Mouse (Mus musculus) heart, embryonic 11.5 days (tissue): ENCODE measurements around the gene 1600002K03Rik. TPM values are rescaled to one million over a fixed set of nuclear protein-coding genes. Genes with fewer than 3 reads are reported as not detected.
A peak's percentile ranks its signal among the peaks of the same experiment; 100 is the strongest.

Experiments
- ATAC-seq: fragments of 200-750 bp; cut with Nextera tagmentation; replicated peaks from 2 replicates; pipeline ENCODE4 v1.8.0; 2017; ENCODE audit warnings: moderate library complexity; ENCODE audit not compliant: insufficient number of reproducible peaks, low FRiP score, low TSS enrichment
- H3K27ac ChIP-seq: fragments of 300-500 bp; sonication (generic); 2 replicates; pipeline ENCODE4 v1.5.1; 2014; ENCODE audit warnings: mild to moderate bottlenecking, low read depth, low read length
- H3K27me3 ChIP-seq: fragments of 300-500 bp; sonication (generic); 2 replicates; pipeline ENCODE4 v1.6.1; 2014; ENCODE audit warnings: mild to moderate bottlenecking, low read length, mixed read lengths; ENCODE audit not compliant: control insufficient read depth, insufficient read depth
- H3K36me3 ChIP-seq: fragments of 300-500 bp; sonication (generic); 2 replicates; pipeline ENCODE4 v1.6.1; 2014; ENCODE audit warnings: mild to moderate bottlenecking, low read length, moderate library complexity, mixed read lengths; ENCODE audit not compliant: control insufficient read depth, insufficient read depth
- H3K4me1 ChIP-seq: fragments of 300-500 bp; sonication (generic); 2 replicates; pipeline ENCODE4 v1.6.1; 2014; ENCODE audit warnings: low read length; ENCODE audit not compliant: control insufficient read depth, insufficient read depth
- H3K4me2 ChIP-seq: fragments of 300-500 bp; sonication (generic); 2 replicates; pipeline ENCODE4 v1.6.1; 2014; ENCODE audit warnings: mild to moderate bottlenecking, moderate library complexity
- H3K4me3 ChIP-seq: fragments of 300-500 bp; sonication (generic); 2 replicates; pipeline ENCODE4 v1.5.1; 2014; ENCODE audit warnings: low read depth, low read length
- H3K9ac ChIP-seq: fragments of 300-500 bp; sonication (generic); 2 replicates; pipeline ENCODE4 v1.6.1; 2014; ENCODE audit warnings: mild to moderate bottlenecking, low read depth, low read length, moderate library complexity
- H3K9me3 ChIP-seq: fragments of 300-500 bp; sonication (generic); replicated peaks from 2 replicates; pipeline ENCODE4 v1.6.1; 2016; ENCODE audit warnings: low read length; ENCODE audit not compliant: control insufficient read depth
- WGBS: fragments of 180-500 bp; shearing (Covaris S2); extraction: QIAGEN DNeasy Blood & Tissue Kit; methylation state at CpG from one replicate; pipeline ENCODE4 v1.1.7; 2014; ENCODE audit not compliant: insufficient replicate concordance; 5-methylcytosine and 5-hydroxymethylcytosine counted together
- polyA plus RNA-seq: library from polyadenylated mRNA; unstranded; fragments of >200 nt; fragmentation: Nextera tagmentation; extraction: Ambion mirVana; gene quantifications from 2 replicates; pipeline ENCODE4 v1.2.1, GENCODE M21; 2014

Gene 1600002K03Rik
- polyA plus RNA-seq, 1 experiment from 2014 or later, result 12.4 TPM

GRCm38 (mm10) chr10:80180288-80180687, 7.5 kb downstream of the 1600002K03Rik start:
- ATAC-seq, result no peak
- peak overlapping the region; percentile 71 for H3K4me3 ChIP-seq
- no peaks in the 10 kb centered on the region for H3K27me3 ChIP-seq
- H3K27ac ChIP-seq, result no peak overlapping the region
- H3K36me3 ChIP-seq, result no peaks in the 10 kb centered on the region
- peaks cover 16% of the 10 kb centered on the region for H3K4me1 ChIP-seq
- whole genome bisulfite sequencing, result 47% methylated on average over 6 of the region's 6 CpGs
- H3K9me3 ChIP-seq, result no peaks in the 10 kb centered on the region
- peak overlapping the region; percentile 85 for H3K9ac ChIP-seq
- H3K4me2 ChIP-seq, result peak overlapping the region; percentile 78

DNA sequence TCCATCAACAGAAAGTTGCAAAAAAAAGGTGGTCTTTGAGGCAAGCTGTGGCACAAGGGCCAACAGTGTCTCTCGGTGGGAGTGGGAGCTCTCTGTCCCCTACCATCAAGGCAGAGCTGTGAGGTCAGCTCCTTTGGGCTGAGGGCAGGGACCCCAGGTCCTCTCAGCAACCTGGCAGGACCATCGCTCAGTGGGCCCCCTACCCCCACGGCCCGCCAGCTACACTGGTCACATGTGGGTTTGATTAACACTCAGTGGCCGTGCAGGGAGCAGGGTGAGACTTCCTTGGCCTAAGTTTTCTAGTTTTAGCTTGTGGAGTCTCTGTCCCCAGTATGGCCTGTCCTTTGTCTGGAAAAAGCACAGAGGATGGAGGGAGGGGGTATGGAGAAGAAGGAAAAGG, 8.1 kb downstream of the 1600002K03Rik start:
- Histone ChIP-seq H3K9ac (peak overlapping the region; percentile 85), H3K27me3 (peaks cover 4% of the 10 kb centered on the region; the same call in 1 of the 2 replicates), H3K9me3 (no peaks in the 10 kb centered on the region), H3K4me1 (peaks cover 16% of the 10 kb centered on the region), H3K27ac (no peak overlapping the region), H3K36me3 (no peaks in the 10 kb centered on the region), H3K4me2 (peak overlapping the region; percentile 78), H3K4me3 (peak overlapping the region; percentile 71)
- whole genome bisulfite sequencing, result 54% methylated on average over 5 of the region's 5 CpGs
- ATAC-seq, result no peak

DNA sequence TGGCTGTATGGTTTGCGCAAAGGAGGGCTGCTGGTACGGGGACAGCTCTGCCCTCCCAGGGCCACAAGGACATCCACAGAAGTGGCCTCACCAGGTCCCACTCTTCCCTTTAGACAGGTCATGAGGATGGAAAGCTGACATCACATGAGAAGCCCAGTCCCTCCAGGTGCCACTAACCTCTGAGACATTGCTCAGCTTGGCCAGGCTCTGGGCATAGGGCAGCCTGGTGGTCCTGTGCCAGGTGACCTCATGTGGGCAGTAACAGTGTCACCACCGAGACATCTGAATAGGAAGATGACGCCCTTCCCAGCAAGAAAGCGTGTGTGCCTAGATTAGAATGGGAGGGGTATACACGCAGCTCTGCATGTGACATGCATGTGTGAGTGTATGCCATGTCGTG, 9.8 kb downstream of the 1600002K03Rik start:
- no peak overlapping the region for H3K4me2 ChIP-seq
- peaks cover 19% of the 10 kb centered on the region for H3K27me3 ChIP-seq
- H3K4me3 ChIP-seq, result no peak overlapping the region
- no peak overlapping the region for H3K27ac ChIP-seq
- peaks cover 15% of the 10 kb centered on the region for H3K4me1 ChIP-seq
- H3K9ac ChIP-seq, result no peak overlapping the region
- no peaks in the 10 kb centered on the region for H3K36me3 ChIP-seq
- WGBS, result 86% methylated on average over 7 of the region's 7 CpGs
- H3K9me3 ChIP-seq, result no peaks in the 10 kb centered on the region
- ATAC-seq, result no peak

DNA sequence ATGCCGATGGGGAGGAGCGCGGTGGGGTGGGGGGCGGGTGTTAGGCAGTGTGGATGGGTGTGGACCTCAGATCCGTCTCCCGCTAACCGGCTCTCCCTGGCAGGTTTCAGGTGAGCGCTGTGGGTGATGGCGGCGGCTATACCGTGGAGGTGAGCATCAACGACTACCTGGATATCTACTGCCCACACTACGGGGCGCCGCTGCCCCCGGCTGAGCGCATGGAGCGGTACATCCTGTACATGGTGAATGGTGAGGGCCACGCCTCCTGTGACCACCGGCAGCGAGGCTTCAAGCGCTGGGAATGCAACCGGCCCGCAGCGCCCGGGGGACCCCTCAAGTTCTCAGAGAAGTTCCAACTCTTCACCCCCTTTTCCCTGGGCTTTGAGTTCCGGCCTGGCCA, 13.9 kb downstream of the 1600002K03Rik start:
- ATAC-seq, result no peak
- Histone ChIP-seq H3K27me3 (peaks cover 51% of the 10 kb centered on the region), H3K4me2 (no peak overlapping the region), H3K27ac (no peak overlapping the region), H3K36me3 (0 out of 2 replicates have a peak, but pooled peaks cover 4% of the 10 kb centered on the region), H3K9ac (0 out of 2 replicates have a peak overlapping the region, but pooled peaks have one; percentile 13), H3K9me3 (no peaks in the 10 kb centered on the region), H3K4me1 (0 out of 2 replicates have a peak, but pooled peaks cover 6% of the 10 kb centered on the region), H3K4me3 (no peak overlapping the region)
- 34% methylated on average over 27 of the region's 27 CpGs for WGBS

DNA sequence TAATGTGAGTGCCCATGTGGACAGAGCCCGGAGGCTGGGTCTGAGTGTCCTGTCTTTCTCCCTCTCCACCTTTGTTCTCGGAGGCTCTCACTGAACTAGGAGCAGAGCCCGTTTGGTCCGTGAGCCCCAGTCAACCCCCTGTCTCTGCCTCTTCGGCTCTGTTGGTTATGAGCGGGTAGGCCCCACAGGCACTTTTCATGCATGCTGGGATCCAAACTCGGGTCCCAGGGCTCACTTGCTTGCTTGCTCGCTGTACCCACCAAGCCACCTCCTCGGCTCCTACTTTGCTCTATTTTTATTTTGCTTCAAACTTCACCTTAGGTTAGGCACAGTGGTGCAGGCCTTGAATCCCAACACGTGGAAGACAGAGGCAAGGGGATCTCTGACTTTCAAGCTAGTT, 15.0 kb downstream of the 1600002K03Rik start:
- Histone ChIP-seq H3K27ac (no peak overlapping the region), H3K4me2 (no peak overlapping the region), H3K36me3 (0 out of 2 replicates have a peak, but pooled peaks cover 4% of the 10 kb centered on the region), H3K9ac (no peak overlapping the region), H3K4me1 (0 out of 2 replicates have a peak, but pooled peaks cover 6% of the 10 kb centered on the region), H3K9me3 (no peaks in the 10 kb centered on the region), H3K4me3 (no peak overlapping the region), H3K27me3 (peaks cover 60% of the 10 kb centered on the region)
- no peak for ATAC-seq
- WGBS, result 90% methylated on average over 10 of the region's 10 CpGs

GRCm38 (mm10) chr10:80188453-80189024, 15.8 kb downstream of the 1600002K03Rik start:
- peaks cover 60% of the 10 kb centered on the region for H3K27me3 ChIP-seq
- H3K4me1 ChIP-seq, result 0 out of 2 replicates have a peak, but pooled peaks cover 6% of the 10 kb centered on the region
- H3K36me3 ChIP-seq, result 0 out of 2 replicates have a peak, but pooled peaks cover 4% of the 10 kb centered on the region
- H3K4me3 ChIP-seq, result no peak overlapping the region
- H3K27ac ChIP-seq, result no peak overlapping the region
- no peak overlapping the region for H3K9ac ChIP-seq
- H3K9me3 ChIP-seq, result no peaks in the 10 kb centered on the region
- WGBS, result 75% methylated on average over 15 of the region's 15 CpGs
- ATAC-seq, result no peak
- H3K4me2 ChIP-seq, result no peak overlapping the region

- H3K9ac ChIP-seq, result peak overlapping the region; percentile 56
- 4% methylated on average over 21 of the region's 21 CpGs for WGBS
- 0 out of 2 replicates have a peak, but pooled peaks cover 4% of the 10 kb centered on the region for H3K36me3 ChIP-seq
- no peaks in the 10 kb centered on the region for H3K9me3 ChIP-seq
- H3K4me2 ChIP-seq, result peak overlapping the region; percentile 90
- no peak overlapping the region for H3K27ac ChIP-seq
- H3K4me1 ChIP-seq, result 0 out of 2 replicates have a peak, but pooled peaks cover 8% of the 10 kb centered on the region
- H3K27me3 ChIP-seq, result peaks cover 60% of the 10 kb centered on the region
- no peak for ATAC-seq
- peak overlapping the region; percentile 48 for H3K4me3 ChIP-seq
Observed at GRCm38 (mm10) chr10:80189999-80190398, 17.3 kb downstream of the 1600002K03Rik start.

GRCm38 (mm10) chr10:80190491-80191051, 17.8 kb downstream of the 1600002K03Rik start:
- ATAC-seq, result no peak
- WGBS, result under 1% methylated on average over 47 of the region's 48 CpGs
- Histone ChIP-seq H3K9me3 (no peaks in the 10 kb centered on the region), H3K9ac (peak overlapping the region; percentile 56), H3K36me3 (0 out of 2 replicates have a peak, but pooled peaks cover 4% of the 10 kb centered on the region), H3K27me3 (peaks cover 59% of the 10 kb centered on the region), H3K4me1 (0 out of 2 replicates have a peak, but pooled peaks cover 8% of the 10 kb centered on the region), H3K27ac (no peak overlapping the region), H3K4me3 (peak overlapping the region; percentile 48), H3K4me2 (peak overlapping the region; percentile 90)
